Mouse (Mus musculus): ENCODE data around the gene Aox2. TPM values are rescaled to one million over a fixed set of nuclear protein-coding genes. Genes with fewer than 3 reads are reported as not detected.

Gene Aox2
- polyA plus RNA-seq, 1 experiment from 2014 or later, result not detected

- peak overlapping the region; percentile 58 for H3K27ac ChIP-seq (replicated peaks)
- no peaks in the 10 kb centered on the region for H3K27me3 ChIP-seq
- no peaks in the 10 kb centered on the region for H3K9me3 ChIP-seq
- no peak overlapping the region for H3K4me3 ChIP-seq
- 54% methylated on average over 13 of the region's 13 CpGs for WGBS
- no peaks in the 10 kb centered on the region for H3K36me3 ChIP-seq
- H3K4me1 ChIP-seq, result peaks cover 12% of the 10 kb centered on the region; the same call in 1 of the 2 replicates
- ATAC-seq (replicated peaks), result no peak
- no peak overlapping the region for H3K4me2 ChIP-seq (replicated peaks)
- H3K9ac ChIP-seq (replicated peaks), result no peak overlapping the region
Observed at GRCm38 (mm10) chr1:58291394-58292300, 13.5 kb downstream of the Aox2 start.

GRCm38 (mm10) chr1:58294730-58295129 is 16.6 kb downstream of the Aox2 start:
- no peaks in the 10 kb centered on the region for H3K36me3 ChIP-seq
- peaks cover 12% of the 10 kb centered on the region; the same call in 1 of the 2 replicates for H3K4me1 ChIP-seq
- WGBS, result 84% methylated on average over 5 of the region's 5 CpGs
- no peaks in the 10 kb centered on the region for H3K9me3 ChIP-seq
- H3K27ac ChIP-seq (replicated peaks), result no peak overlapping the region
- no peak overlapping the region for H3K4me3 ChIP-seq
- no peaks in the 10 kb centered on the region for H3K27me3 ChIP-seq
- H3K4me2 ChIP-seq (replicated peaks), result no peak overlapping the region
- H3K9ac ChIP-seq (replicated peaks), result no peak overlapping the region
- ATAC-seq (replicated peaks), result no peak

- 5% methylated on average over 7 of the region's 7 CpGs for WGBS
- Histone ChIP-seq H3K27me3 (no peaks in the 10 kb centered on the region), H3K9ac (replicated peaks) (no peak overlapping the region), H3K4me1 (peaks cover 12% of the 10 kb centered on the region; the same call in 1 of the 2 replicates), H3K4me2 (replicated peaks) (no peak overlapping the region), H3K9me3 (no peaks in the 10 kb centered on the region), H3K36me3 (no peaks in the 10 kb centered on the region), H3K27ac (replicated peaks) (no peak overlapping the region), H3K4me3 (no peak overlapping the region)
- ATAC-seq (replicated peaks), result peak; percentile 82
Observed at GRCm38 (mm10) chr1:58296278-58296677, 18.2 kb downstream of the Aox2 start.

- H3K4me1 ChIP-seq, result peaks cover 7% of the 10 kb centered on the region; the same call in 1 of the 2 replicates
- no peak for ATAC-seq (replicated peaks)
- no peaks in the 10 kb centered on the region for H3K27me3 ChIP-seq
- no peak overlapping the region for H3K9ac ChIP-seq (replicated peaks)
- no peaks in the 10 kb centered on the region for H3K36me3 ChIP-seq
- WGBS, result 54% methylated on average over 4 of the region's 4 CpGs
- H3K4me3 ChIP-seq, result no peak overlapping the region
- H3K4me2 ChIP-seq (replicated peaks), result no peak overlapping the region
- H3K9me3 ChIP-seq, result no peaks in the 10 kb centered on the region
- no peak overlapping the region for H3K27ac ChIP-seq (replicated peaks)
Observed at GRCm38 (mm10) chr1:58296821-58297220, 18.7 kb downstream of the Aox2 start.

- Histone ChIP-seq H3K9ac (replicated peaks) (no peak overlapping the region), H3K27me3 (no peaks in the 10 kb centered on the region), H3K4me3 (no peak overlapping the region), H3K27ac (replicated peaks) (no peak overlapping the region), H3K4me2 (replicated peaks) (no peak overlapping the region), H3K36me3 (no peaks in the 10 kb centered on the region), H3K9me3 (no peaks in the 10 kb centered on the region), H3K4me1 (no peaks in the 10 kb centered on the region)
- WGBS, result 81% methylated on average over 6 of the region's 6 CpGs
- ATAC-seq (replicated peaks), result no peak
Observed at GRCm38 (mm10) chr1:58298347-58298746, 20.2 kb downstream of the Aox2 start.

GRCm38 (mm10) chr1:58301073-58301472 is 22.9 kb downstream of the Aox2 start:
- Histone ChIP-seq H3K27me3 (no peaks in the 10 kb centered on the region), H3K4me1 (no peaks in the 10 kb centered on the region), H3K9ac (replicated peaks) (no peak overlapping the region), H3K4me3 (no peak overlapping the region), H3K27ac (replicated peaks) (no peak overlapping the region), H3K36me3 (no peaks in the 10 kb centered on the region), H3K9me3 (no peaks in the 10 kb centered on the region), H3K4me2 (replicated peaks) (no peak overlapping the region)
- WGBS, result 96% methylated on average over 7 of the region's 7 CpGs
- no peak for ATAC-seq (replicated peaks)

GRCm38 (mm10) chr1:58302015-58302414 is 23.9 kb downstream of the Aox2 start:
- H3K4me3 ChIP-seq, result no peak overlapping the region
- no peak overlapping the region for H3K27ac ChIP-seq (replicated peaks)
- H3K4me2 ChIP-seq (replicated peaks), result no peak overlapping the region
- WGBS, result 79% methylated on average over 6 of the region's 6 CpGs
- H3K27me3 ChIP-seq, result no peaks in the 10 kb centered on the region
- no peaks in the 10 kb centered on the region for H3K4me1 ChIP-seq
- H3K9ac ChIP-seq (replicated peaks), result no peak overlapping the region
- no peaks in the 10 kb centered on the region for H3K9me3 ChIP-seq
- ATAC-seq (replicated peaks), result no peak
- no peaks in the 10 kb centered on the region for H3K36me3 ChIP-seq

GRCm38 (mm10) chr1:58303009-58303408 is 24.9 kb downstream of the Aox2 start:
- no peak overlapping the region for H3K4me3 ChIP-seq
- no peaks in the 10 kb centered on the region for H3K27me3 ChIP-seq
- H3K4me2 ChIP-seq (replicated peaks), result no peak overlapping the region
- WGBS, result 96% methylated on average over 6 of the region's 6 CpGs
- no peak overlapping the region for H3K9ac ChIP-seq (replicated peaks)
- no peaks in the 10 kb centered on the region for H3K36me3 ChIP-seq
- no peaks in the 10 kb centered on the region for H3K4me1 ChIP-seq
- no peak for ATAC-seq (replicated peaks)
- H3K27ac ChIP-seq (replicated peaks), result no peak overlapping the region
- no peaks in the 10 kb centered on the region for H3K9me3 ChIP-seq

- no peak for ATAC-seq (replicated peaks)
- no peak overlapping the region for H3K9ac ChIP-seq (replicated peaks)
- no peak overlapping the region for H3K27ac ChIP-seq (replicated peaks)
- WGBS, result 93% methylated on average over 4 of the region's 4 CpGs
- H3K4me2 ChIP-seq (replicated peaks), result no peak overlapping the region
- H3K27me3 ChIP-seq, result no peaks in the 10 kb centered on the region
- H3K36me3 ChIP-seq, result no peaks in the 10 kb centered on the region
- H3K4me1 ChIP-seq, result no peaks in the 10 kb centered on the region
- no peak overlapping the region for H3K4me3 ChIP-seq
- no peaks in the 10 kb centered on the region for H3K9me3 ChIP-seq
Observed at GRCm38 (mm10) chr1:58303726-58304125, 25.6 kb downstream of the Aox2 start.

- no peak overlapping the region for H3K27ac ChIP-seq (replicated peaks)
- H3K4me1 ChIP-seq, result no peaks in the 10 kb centered on the region
- no peaks in the 10 kb centered on the region for H3K27me3 ChIP-seq
- WGBS, result 46% methylated on average over 12 of the region's 12 CpGs
- no peaks in the 10 kb centered on the region for H3K36me3 ChIP-seq
- no peak overlapping the region for H3K4me2 ChIP-seq (replicated peaks)
- ATAC-seq (replicated peaks), result no peak
- no peak overlapping the region for H3K9ac ChIP-seq (replicated peaks)
- no peak overlapping the region for H3K4me3 ChIP-seq
- H3K9me3 ChIP-seq, result no peaks in the 10 kb centered on the region
Observed at GRCm38 (mm10) chr1:58304296-58304695, 26.2 kb downstream of the Aox2 start.

GRCm38 (mm10) chr1:58307181-58307580 is 29.1 kb downstream of the Aox2 start:
- Histone ChIP-seq H3K9me3 (no peaks in the 10 kb centered on the region), H3K27ac (replicated peaks) (no peak overlapping the region), H3K4me3 (no peak overlapping the region), H3K4me1 (no peaks in the 10 kb centered on the region), H3K4me2 (replicated peaks) (no peak overlapping the region), H3K9ac (replicated peaks) (no peak overlapping the region), H3K36me3 (no peaks in the 10 kb centered on the region), H3K27me3 (no peaks in the 10 kb centered on the region)
- 91% methylated on average over 8 of the region's 8 CpGs for WGBS
- ATAC-seq (replicated peaks), result no peak

GRCm38 (mm10) chr1:58308594-58308993 is 30.5 kb downstream of the Aox2 start:
- Histone ChIP-seq H3K4me1 (no peaks in the 10 kb centered on the region), H3K9ac (replicated peaks) (no peak overlapping the region), H3K4me2 (replicated peaks) (no peak overlapping the region), H3K9me3 (no peaks in the 10 kb centered on the region), H3K4me3 (no peak overlapping the region), H3K27me3 (no peaks in the 10 kb centered on the region), H3K27ac (replicated peaks) (no peak overlapping the region), H3K36me3 (no peaks in the 10 kb centered on the region)
- whole genome bisulfite sequencing, result 87% methylated on average over 8 of the region's 8 CpGs
- ATAC-seq (replicated peaks), result no peak

- no peak for ATAC-seq (replicated peaks)
- WGBS, result 96% methylated on average over 4 of the region's 4 CpGs
Observed at GRCm38 (mm10) chr1:58309853-58310252, 31.7 kb downstream of the Aox2 start.

More at GRCm38 (mm10) chr1:58309853-58310252, 31.7 kb downstream of the Aox2 start:
- no peak overlapping the region for H3K9ac ChIP-seq (replicated peaks)
- H3K9me3 ChIP-seq, result no peaks in the 10 kb centered on the region
- no peaks in the 10 kb centered on the region for H3K27me3 ChIP-seq
- H3K36me3 ChIP-seq, result no peaks in the 10 kb centered on the region
- no peak overlapping the region for H3K4me3 ChIP-seq
- H3K4me2 ChIP-seq (replicated peaks), result no peak overlapping the region
- H3K27ac ChIP-seq (replicated peaks), result no peak overlapping the region
- H3K4me1 ChIP-seq, result no peaks in the 10 kb centered on the region

All from forebrain, embryonic 15.5 days (tissue).